Mouse (Mus musculus): ENCODE measurements around the gene Tax1bp3.

Gene Tax1bp3

GRCm38 (mm10) chr11:73175612-73176011 lies 1.3 kb upstream of the Tax1bp3 start:
- no peak for DNase-seq (ENCODE audit: low spot score in 2 of 2)

- no peak for DNase-seq (ENCODE audit: low spot score in 2 of 2)
These were observed 697 bp upstream of the Tax1bp3 start for GRCm38 (mm10) chr11:73176186-73176585.

DNA sequence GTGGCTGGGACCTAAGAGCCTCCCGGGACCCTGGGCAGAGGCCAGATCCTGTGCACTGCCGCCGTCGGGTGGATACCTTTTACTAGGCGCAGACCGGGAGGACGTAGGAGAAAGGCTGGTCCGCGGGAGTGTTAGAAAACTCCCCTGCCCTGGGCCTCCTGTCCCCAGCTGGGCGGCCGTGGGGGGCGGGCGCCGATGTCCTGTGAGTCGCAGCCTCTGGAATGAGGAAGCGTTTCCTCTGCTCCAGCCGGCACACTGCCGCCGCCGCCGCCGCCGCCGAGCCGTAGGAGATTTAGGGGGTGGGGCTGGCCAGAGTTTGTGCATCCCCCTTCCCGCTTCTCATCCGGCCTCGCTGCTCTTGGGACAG lies 609 bp downstream of the Tax1bp3 start:
- DNase-seq (ENCODE audit: low spot score in 2 of 2): no peak

GRCm38 (mm10) chr11:73177895-73178294 lies 1.0 kb downstream of the Tax1bp3 start:
- no peak for DNase-seq (ENCODE audit: low spot score in 2 of 2)

- no peak for DNase-seq (ENCODE audit: low spot score in 2 of 2)
These were observed 9.2 kb downstream of the Tax1bp3 start for GRCm38 (mm10) chr11:73185872-73186615.

- no peak for DNase-seq (ENCODE audit: low spot score in 2 of 2)
These were observed 10.3 kb downstream of the Tax1bp3 start for GRCm38 (mm10) chr11:73187231-73187630.

DNA sequence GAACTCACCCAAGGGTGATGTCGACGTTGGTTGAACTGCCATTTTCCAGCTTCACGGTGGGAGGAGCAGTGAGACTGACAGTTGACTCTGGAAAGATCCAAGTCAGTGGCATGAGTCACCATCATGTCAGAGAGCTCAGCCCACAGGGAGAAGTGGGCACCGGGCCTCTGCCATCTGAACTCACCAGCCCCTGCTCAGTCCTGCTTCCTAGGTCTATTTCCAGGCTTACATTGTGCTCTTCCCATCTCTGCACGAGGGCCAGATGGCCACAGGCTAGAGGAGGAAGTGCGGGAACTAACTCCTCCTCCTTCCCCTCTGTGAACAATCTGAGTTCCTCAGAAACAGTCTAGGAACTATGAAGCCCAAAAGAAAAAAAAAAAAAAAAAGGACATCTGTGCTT lies 16.2 kb downstream of the Tax1bp3 start:
- DNase-seq (ENCODE audit: low spot score in 2 of 2): no peak

- DNase-seq (ENCODE audit: low spot score in 2 of 2): no peak
These were observed 17.6 kb downstream of the Tax1bp3 start for GRCm38 (mm10) chr11:73194444-73194843.

- DNase-seq (ENCODE audit: low spot score in 2 of 2): no peak
These were observed 21.3 kb downstream of the Tax1bp3 start for GRCm38 (mm10) chr11:73198190-73198589.

- peak in 1 of 2 experiments; percentile 91 for DNase-seq (ENCODE audit: low spot score in 2 of 2)
These were observed 21.8 kb downstream of the Tax1bp3 start, which contains the start of gene Ctns for GRCm38 (mm10) chr11:73198603-73199229. Gene Ctns, minus strand, starts transcription at chr11:73199042.

DNA sequence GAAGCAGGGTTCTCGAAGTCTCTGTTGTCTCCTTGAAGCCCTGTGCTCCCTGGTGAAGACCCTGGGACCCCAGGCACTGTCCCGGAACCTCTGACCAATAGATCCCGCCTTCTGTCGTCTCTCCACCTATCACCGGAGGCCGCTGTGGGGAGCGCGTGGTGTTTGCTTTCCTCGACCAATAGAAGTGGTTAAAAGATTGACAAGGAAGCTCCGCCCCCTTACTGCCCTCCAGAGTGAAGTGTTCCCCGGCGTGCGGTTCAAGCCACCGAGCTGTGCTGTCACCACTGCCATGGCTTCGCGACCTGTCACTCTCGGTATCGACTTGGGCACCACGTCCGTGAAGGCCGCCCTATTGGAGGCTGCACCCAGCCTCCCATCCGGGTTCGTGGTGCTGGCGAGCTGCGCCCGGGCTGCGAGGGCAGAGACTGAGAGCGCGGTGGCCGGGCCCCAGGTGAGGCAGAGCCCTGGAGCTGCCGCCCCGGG lies 22.4 kb downstream of the Tax1bp3 start, which contains the start of gene Shpk:
Gene Shpk, plus strand, starts transcription at position 231 of the 483 bp plus-strand sequence.
- DNase-seq (ENCODE audit: low spot score in 2 of 2): peak; percentile 96 to 97

DNA sequence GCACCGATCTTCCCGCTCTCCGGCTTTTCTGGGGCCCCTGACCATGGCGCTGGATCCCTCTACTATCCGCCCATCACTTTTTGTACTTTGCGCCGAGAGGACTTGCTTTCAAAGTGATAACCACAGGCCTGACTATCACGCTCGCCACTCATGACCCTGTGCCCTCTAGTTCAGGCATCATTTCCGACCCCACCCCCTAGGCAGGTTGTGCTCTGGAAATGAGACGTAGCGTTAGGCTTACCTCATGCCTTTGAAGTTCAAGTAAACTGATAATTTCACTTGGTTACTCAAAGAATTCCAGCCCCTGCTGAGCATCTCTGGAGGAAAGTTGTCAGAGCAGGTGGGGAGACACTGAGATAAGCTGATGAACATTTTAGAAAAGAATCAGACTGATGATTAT lies 23.0 kb downstream of the Tax1bp3 start:
- no peak for DNase-seq (ENCODE audit: low spot score in 2 of 2)

GRCm38 (mm10) chr11:73201021-73201420 lies 24.1 kb downstream of the Tax1bp3 start:
- DNase-seq (ENCODE audit: low spot score in 2 of 2): no peak

- DNase-seq (ENCODE audit: low spot score in 2 of 2): no peak
These were observed 24.7 kb downstream of the Tax1bp3 start for GRCm38 (mm10) chr11:73201597-73201996.

DNA sequence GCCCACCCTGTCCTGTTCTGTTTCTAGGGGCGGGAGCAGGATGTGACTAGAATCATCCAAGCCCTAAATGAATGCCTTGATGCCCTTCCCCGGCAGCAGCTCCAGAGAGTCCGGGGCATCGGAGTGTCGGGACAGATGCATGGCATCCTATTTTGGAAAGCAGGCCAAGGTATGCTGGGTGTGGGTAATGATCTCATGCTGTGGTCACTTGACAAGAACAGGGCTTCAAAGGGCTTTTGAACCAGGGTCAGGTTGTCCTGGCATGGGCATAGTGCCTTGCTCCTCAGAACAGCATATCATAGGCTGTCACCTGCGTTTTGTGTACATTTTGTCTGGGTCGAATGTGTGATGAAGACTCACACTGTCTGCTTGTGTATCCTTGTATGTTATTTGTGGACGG lies 27.0 kb downstream of the Tax1bp3 start:
- DNase-seq (ENCODE audit: low spot score in 2 of 2): no peak

- no peak for DNase-seq (ENCODE audit: low spot score in 2 of 2)
These were observed 28.3 kb downstream of the Tax1bp3 start for GRCm38 (mm10) chr11:73205194-73205593.

- DNase-seq (ENCODE audit: low spot score in 2 of 2): no peak
These were observed 30.7 kb downstream of the Tax1bp3 start for GRCm38 (mm10) chr11:73207621-73208020.

DNA sequence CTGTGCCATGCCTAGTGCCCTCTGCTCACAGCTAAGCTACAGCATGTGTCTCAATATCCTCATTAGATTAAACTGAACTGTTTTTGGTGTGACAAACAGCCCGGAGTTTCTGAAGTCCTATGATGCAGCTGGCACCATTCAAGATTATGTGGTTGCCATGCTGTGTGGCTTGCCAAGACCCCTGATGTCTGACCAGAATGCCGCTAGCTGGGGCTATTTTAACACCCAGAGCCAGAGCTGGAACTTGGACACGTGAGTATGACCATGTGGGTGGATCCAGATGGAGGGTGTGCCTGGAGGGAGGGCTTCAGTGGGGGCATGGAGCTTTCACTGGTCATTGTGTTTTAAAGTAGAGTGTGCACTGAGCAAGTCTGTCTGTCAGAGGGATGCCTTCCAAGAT lies 37.1 kb downstream of the Tax1bp3 start:
- DNase-seq (ENCODE audit: low spot score in 2 of 2): no peak

DNA sequence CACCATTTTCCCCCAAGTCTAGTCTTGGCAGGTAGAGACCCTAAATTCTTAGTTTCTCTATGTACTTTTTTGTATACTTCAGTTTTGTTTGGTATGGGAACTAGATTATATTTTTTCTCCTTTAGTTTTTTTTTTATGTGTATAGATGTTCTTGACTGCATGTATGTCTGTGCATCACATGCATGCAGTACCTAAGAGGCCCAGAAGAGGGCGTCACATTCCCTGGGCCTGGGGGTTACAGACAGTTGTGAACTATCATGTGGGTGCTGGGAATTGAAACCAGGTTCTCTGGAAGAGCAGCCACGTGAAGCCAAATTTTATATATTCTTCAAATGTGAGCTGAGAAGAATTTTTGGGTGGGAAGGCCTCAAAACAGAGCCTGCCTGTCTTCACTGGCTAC lies 42.8 kb downstream of the Tax1bp3 start:
- no peak for DNase-seq (ENCODE audit: low spot score in 2 of 2)

DNA sequence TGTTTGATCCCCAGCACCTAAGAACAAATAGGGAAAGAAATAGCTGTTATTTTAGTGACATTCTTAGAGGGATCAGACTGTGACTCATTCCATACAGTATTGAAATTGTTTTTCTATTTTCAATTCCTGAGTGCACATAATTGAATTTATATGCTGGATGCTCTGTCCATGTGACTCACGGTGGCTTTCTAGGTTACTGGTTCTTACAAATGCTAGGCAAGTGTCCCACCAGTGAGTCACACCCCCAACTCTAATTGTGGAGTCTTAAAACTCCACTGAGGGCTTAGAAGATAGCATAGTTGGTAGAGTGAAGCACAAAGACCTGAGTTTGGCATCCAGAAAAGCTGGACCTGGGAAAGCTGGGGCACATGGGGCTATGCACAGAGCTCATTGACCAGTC lies 43.8 kb downstream of the Tax1bp3 start:
- no peak for DNase-seq (ENCODE audit: low spot score in 2 of 2)

GRCm38 (mm10) chr11:73222846-73223245 lies 46.0 kb downstream of the Tax1bp3 start:
- no peak for DNase-seq (ENCODE audit: low spot score in 2 of 2)

- DNase-seq (ENCODE audit: low spot score in 2 of 2): no peak
These were observed 47.1 kb downstream of the Tax1bp3 start for GRCm38 (mm10) chr11:73223966-73224365.

DNA sequence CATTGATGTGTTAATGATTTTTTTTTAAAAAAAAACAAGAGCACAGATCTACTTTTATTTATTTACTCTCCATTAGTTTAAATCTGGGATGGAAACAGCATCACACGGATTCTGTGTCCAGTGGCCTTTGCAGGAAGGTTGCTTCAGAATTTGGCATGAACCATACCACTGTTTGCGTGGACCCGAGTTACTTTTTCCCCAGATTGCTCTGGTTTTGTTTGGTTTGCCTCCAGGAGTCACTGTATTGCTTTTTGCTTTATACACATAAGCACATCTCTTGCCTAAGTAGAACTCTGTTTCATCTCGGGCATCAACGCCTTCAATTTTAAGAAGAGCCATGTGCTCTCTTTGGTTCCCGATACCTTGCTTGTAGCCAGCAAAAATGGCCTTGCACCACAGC lies 49.0 kb downstream of the Tax1bp3 start:
- DNase-seq (ENCODE audit: low spot score in 2 of 2): no peak
